Mouse (Mus musculus) forebrain, embryonic 15.5 days (tissue): ENCODE data around the gene Akap2. TPM values are rescaled to one million over a fixed set of nuclear protein-coding genes. Genes with fewer than 3 reads are reported as not detected.
"Not testable (repeated sequence)": the region's sequence is repeated elsewhere in the genome, so short reads cannot be mapped to it uniquely, and the experiment has no call there.

Experiments used
- ATAC-seq: fragments of 200-750 bp; cut with Nextera tagmentation; replicated peaks from 2 replicates; pipeline ENCODE4 v1.8.0; 2017; ENCODE audit warnings: mild to moderate bottlenecking, moderate TSS enrichment, moderate library complexity
- H3K27ac ChIP-seq: fragments of 300-500 bp; sonication (generic); replicated peaks from 2 replicates; pipeline ENCODE4 v1.5.1; 2015; ENCODE audit warnings: mild to moderate bottlenecking, inconsistent platforms
- H3K27me3 ChIP-seq: fragments of 300-500 bp; sonication (generic); 2 replicates; pipeline ENCODE4 v1.6.1; 2015; ENCODE audit warnings: inconsistent platforms
- H3K36me3 ChIP-seq: fragments of 300-500 bp; sonication (generic); 2 replicates; pipeline ENCODE4 v1.6.1; 2015; ENCODE audit warnings: mild to moderate bottlenecking, inconsistent platforms
- H3K4me1 ChIP-seq: fragments of 300-500 bp; sonication (generic); 2 replicates; pipeline ENCODE4 v1.6.1; 2015; ENCODE audit warnings: inconsistent platforms
- H3K4me2 ChIP-seq: fragments of 300-500 bp; sonication (generic); replicated peaks from 2 replicates; pipeline ENCODE4 v1.6.1; 2015; ENCODE audit warnings: mild to moderate bottlenecking, inconsistent platforms
- H3K4me3 ChIP-seq: fragments of 300-500 bp; sonication (generic); 2 replicates; pipeline ENCODE4 v1.5.1; 2015; ENCODE audit warnings: mild to moderate bottlenecking, inconsistent platforms
- H3K9ac ChIP-seq: fragments of 300-500 bp; sonication (generic); replicated peaks from 2 replicates; pipeline ENCODE4 v1.6.1; 2015; ENCODE audit warnings: mild to moderate bottlenecking, inconsistent platforms
- H3K9me3 ChIP-seq: fragments of 300-500 bp; sonication (generic); 2 replicates; pipeline ENCODE4 v1.6.1; 2016; ENCODE audit warnings: inconsistent platforms
- WGBS: fragments of 180-500 bp; shearing (Covaris S2); methylation state at CpG from one replicate; pipeline ENCODE4 v1.1.7; 2015; ENCODE audit warnings: mixed read lengths; 5-methylcytosine and 5-hydroxymethylcytosine counted together
- polyA plus RNA-seq: library from polyadenylated mRNA; unstranded; fragments of >200 nt; fragmentation: Nextera tagmentation; extraction: Ambion mirVana; gene quantifications from 2 replicates; pipeline ENCODE4 v1.2.1, GENCODE M21; 2015

Akap2 gene
- polyA plus RNA-seq, 1 experiment from 2014 or later = 6.5 TPM

GRCm38 (mm10) chr4:57879137-57879536, 161.7 kb downstream of the Akap2 start:
- no peak overlapping the region for H3K4me3 ChIP-seq
- no peak overlapping the region for H3K4me2 ChIP-seq
- no peaks in the 10 kb centered on the region for H3K36me3 ChIP-seq
- H3K27ac ChIP-seq = no peak overlapping the region
- no peaks in the 10 kb centered on the region for H3K27me3 ChIP-seq
- 92% methylated on average over 5 of the region's 5 CpGs for WGBS
- H3K4me1 ChIP-seq = no peaks in the 10 kb centered on the region
- H3K9me3 ChIP-seq = no peaks in the 10 kb centered on the region
- ATAC-seq = no peak
- no peak overlapping the region for H3K9ac ChIP-seq

DNA sequence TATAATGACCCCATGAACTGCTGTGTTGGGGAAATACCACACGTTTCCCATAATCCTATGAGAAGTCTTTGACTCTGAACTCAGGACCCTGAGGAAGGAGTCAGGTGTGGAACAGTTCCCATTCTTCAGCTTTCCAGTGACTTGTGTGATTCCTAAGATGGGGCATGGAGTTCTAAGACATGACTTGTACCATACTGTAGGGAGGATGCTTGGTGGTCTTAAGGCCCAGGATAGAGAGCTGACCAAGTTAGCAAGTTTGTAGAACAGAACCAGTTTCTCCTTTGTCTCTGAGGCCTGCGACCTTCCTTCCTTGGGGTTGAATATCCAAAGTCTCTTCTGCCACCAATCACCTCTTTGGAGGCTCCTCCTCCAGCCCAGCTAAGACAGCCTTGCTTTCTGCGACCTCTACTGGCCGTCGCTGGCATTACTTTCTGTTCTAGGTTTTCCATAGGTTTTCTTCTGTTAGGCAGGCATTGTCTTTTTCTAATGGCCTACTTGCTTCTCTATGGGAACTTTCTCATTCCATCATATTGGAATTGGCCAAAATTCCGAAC, 162.4 kb downstream of the Akap2 start:
- no peak overlapping the region for H3K27ac ChIP-seq
- WGBS = 18% methylated on average over 6 of the region's 6 CpGs
- peak; percentile 57; the same call in 1 of the 2 replicates for ATAC-seq

DNA sequence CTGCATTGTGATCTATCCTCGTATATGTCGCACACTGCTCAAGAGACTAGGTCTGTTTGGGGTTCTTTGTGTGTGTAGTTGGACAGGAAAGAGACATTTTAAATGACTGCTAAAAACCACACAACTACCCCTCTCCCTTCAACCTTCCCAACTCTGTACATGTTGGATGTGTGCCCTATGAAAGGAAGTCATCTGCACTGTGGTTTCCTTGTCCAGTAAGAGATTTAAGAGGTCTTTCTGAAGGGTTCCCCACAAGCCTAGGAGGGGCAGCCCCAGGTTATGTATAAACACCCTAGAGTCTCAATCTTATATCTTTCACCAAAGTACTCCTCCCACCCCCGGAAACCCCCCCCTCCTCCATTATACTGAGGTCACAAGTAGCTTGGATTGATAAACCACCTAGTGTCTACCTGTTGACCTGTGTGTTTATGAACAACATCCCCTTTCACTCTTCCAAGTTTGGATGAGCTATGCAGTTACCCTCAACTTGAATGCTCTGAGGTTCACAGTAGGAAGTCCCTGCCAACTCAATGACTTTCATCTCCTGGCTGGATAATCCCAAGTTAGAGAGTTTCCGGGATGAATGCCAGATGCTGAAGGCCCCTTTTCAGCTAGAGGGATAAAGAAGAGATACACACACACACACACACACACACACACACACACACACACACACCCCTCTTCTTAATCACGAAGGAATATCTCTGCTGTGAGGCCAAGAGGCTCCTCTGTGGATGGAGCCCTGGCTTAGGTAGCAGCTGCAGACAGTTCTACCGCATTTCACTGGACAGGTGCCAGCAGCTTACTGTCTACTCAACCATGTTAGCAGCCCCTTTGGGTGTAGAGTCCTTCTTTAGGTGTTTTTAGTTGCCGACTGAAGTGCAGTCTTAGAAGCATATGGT, 166.3 kb downstream of the Akap2 start:
- WGBS = 59% methylated on average over 7 of the region's 7 CpGs
- Histone ChIP-seq H3K4me2 (no peak overlapping the region), H3K9ac (no peak overlapping the region), H3K27ac (no peak overlapping the region), H3K4me3 (no peak overlapping the region), H3K36me3 (no peaks in the 10 kb centered on the region), H3K9me3 (no peaks in the 10 kb centered on the region), H3K27me3 (no peaks in the 10 kb centered on the region), H3K4me1 (no peaks in the 10 kb centered on the region)
- ATAC-seq = no peak

More for the DNA sequence above, 162.4 kb downstream of the Akap2 start:
- Histone ChIP-seq H3K4me1 (no peaks in the 10 kb centered on the region), H3K4me2 (no peak overlapping the region), H3K9ac (no peak overlapping the region), H3K27me3 (no peaks in the 10 kb centered on the region), H3K9me3 (no peaks in the 10 kb centered on the region), H3K4me3 (no peak overlapping the region), H3K36me3 (no peaks in the 10 kb centered on the region)

DNA sequence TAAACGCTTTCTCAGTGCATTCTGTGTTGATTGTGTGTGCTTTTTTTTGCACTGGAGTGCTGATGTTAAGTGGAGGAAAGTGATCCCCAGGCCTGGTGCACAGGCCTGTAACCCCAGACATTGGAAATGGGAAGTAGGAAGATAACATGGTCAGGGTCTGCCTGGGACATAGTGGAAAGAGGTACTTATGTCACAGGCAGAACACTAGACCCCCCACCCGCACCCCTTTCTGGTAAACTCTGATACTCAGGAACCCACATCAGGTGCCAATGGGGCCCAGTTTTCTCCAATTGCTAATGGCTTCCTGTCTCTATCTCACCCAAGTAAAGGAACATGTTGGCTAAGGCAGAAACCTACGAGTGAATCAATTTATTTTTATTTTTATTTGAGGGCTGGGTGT, 167.1 kb downstream of the Akap2 start:
- Histone ChIP-seq H3K4me3 (no peak overlapping the region), H3K36me3 (no peaks in the 10 kb centered on the region), H3K9ac (no peak overlapping the region), H3K4me1 (no peaks in the 10 kb centered on the region), H3K27ac (no peak overlapping the region), H3K9me3 (no peaks in the 10 kb centered on the region), H3K27me3 (no peaks in the 10 kb centered on the region), H3K4me2 (no peak overlapping the region)
- ATAC-seq = no peak
- 82% methylated on average over 3 of the region's 3 CpGs for WGBS

- H3K9me3 ChIP-seq = no peaks in the 10 kb centered on the region
- no peak overlapping the region for H3K4me3 ChIP-seq
- H3K36me3 ChIP-seq = no peaks in the 10 kb centered on the region
- no peak overlapping the region for H3K9ac ChIP-seq
- no peak for ATAC-seq
- no peaks in the 10 kb centered on the region for H3K4me1 ChIP-seq
- H3K27me3 ChIP-seq = no peaks in the 10 kb centered on the region
- no peak overlapping the region for H3K4me2 ChIP-seq
- 57% methylated on average over 2 of the region's 2 CpGs for WGBS
- H3K27ac ChIP-seq = no peak overlapping the region
Measured at GRCm38 (mm10) chr4:57885186-57885585, 167.7 kb downstream of the Akap2 start.

DNA sequence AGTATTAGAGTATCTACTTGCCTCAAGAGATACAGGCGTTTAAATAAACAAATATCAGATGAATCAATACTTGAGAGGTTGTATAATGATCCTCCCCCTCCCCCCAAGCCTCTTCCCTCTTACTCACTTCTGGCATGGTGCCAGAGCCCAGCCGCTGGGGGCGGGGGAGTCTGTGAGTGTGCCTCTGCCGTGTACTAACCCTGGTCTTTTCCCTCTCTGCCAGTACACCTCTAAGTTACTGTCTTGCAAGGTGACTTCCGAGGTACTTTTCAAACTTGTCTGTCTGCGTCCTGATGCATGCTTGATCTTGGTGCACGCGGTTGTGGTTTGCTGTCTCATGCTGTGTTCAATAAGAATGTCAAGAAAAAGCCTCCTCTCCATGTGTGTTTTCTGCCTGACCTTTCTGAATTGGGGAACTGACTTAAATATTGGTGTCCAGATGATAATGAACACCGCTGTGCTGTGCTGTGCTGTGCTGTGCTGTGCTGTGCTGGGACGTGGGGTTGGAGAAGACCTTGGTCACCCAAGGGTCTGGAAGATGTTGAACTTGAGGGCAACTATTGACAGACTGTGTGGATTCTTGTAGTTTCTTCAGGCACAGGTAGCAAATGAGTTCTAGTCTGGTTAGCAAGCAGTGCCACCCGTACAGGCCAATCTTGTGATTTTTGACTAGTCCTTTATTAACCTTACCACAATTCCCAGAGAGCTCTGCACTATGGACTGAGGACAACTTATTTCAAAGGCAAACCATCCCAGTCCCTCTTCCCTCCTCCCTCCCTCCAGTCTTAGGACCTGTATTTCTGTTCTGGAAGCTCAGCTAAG, 168.8 kb downstream of the Akap2 start:
- no peaks in the 10 kb centered on the region for H3K27me3 ChIP-seq
- no peaks in the 10 kb centered on the region for H3K4me1 ChIP-seq
- H3K4me2 ChIP-seq = no peak overlapping the region
- H3K27ac ChIP-seq = no peak overlapping the region
- no peak overlapping the region for H3K4me3 ChIP-seq
- ATAC-seq = 0 out of 2 replicates have a peak, but pooled peaks have one; percentile 29
- H3K9me3 ChIP-seq = no peaks in the 10 kb centered on the region
- H3K36me3 ChIP-seq = no peaks in the 10 kb centered on the region
- H3K9ac ChIP-seq = no peak overlapping the region
- WGBS = 57% methylated on average over 11 of the region's 11 CpGs

DNA sequence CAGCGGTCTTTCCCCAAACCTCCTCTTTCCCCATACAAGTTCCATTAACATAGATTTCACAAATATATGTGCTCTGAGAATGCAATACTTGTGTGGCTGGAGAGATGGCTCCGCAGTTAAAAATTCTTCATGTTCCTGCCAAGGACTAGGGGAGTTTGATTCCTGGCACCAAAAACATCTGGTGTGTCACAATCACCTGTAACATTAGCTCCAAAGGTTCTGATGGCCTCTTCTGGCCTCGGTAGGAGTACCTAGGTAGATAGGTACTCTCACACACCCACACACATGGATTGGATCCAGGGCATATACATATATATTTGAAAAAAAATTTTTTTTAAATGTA, 169.4 kb downstream of the Akap2 start:
- Histone ChIP-seq H3K27me3 (no peaks in the 10 kb centered on the region), H3K27ac (no peak overlapping the region), H3K4me1 (no peaks in the 10 kb centered on the region), H3K4me2 (no peak overlapping the region), H3K4me3 (no peak overlapping the region), H3K9me3 (no peaks in the 10 kb centered on the region), H3K36me3 (no peaks in the 10 kb centered on the region), H3K9ac (no peak overlapping the region)
- no peak for ATAC-seq
- 96% methylated on average over 3 of the region's 3 CpGs for WGBS

DNA sequence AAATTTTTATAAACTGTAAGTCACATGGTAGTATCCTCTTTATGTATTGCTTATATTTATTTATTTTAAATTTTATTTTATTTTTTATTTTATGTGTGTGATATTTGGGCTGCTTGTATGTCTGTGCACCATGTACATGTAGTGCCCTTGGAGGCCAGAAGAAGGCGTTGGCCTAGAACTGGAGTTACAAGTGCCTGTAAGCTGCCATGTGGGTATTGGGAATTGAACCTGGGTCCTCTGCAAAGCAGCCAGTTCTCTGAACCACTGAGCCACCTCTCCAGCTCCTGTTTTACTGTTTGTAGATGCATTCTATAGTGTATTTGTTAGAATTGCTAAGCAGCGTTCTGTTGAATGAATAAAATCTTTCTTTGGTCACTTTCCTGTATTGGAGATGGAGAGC, 170.8 kb downstream of the Akap2 start:
- H3K4me3 ChIP-seq = no peak overlapping the region
- no peaks in the 10 kb centered on the region for H3K9me3 ChIP-seq
- WGBS = 98% methylated on average over 2 of the region's 2 CpGs
- no peak overlapping the region for H3K27ac ChIP-seq
- H3K9ac ChIP-seq = no peak overlapping the region
- H3K36me3 ChIP-seq = no peaks in the 10 kb centered on the region
- no peaks in the 10 kb centered on the region for H3K27me3 ChIP-seq
- no peak for ATAC-seq
- no peaks in the 10 kb centered on the region for H3K4me1 ChIP-seq
- no peak overlapping the region for H3K4me2 ChIP-seq

GRCm38 (mm10) chr4:57888978-57889377, 171.5 kb downstream of the Akap2 start:
- not testable (repeated sequence) for H3K9me3 ChIP-seq, H3K27me3 ChIP-seq, H3K4me3 ChIP-seq, H3K4me1 ChIP-seq, H3K9ac ChIP-seq, H3K36me3 ChIP-seq, H3K4me2 ChIP-seq, ATAC-seq, H3K27ac ChIP-seq
- 100% methylated on average over 1 of the region's 1 CpGs for WGBS

GRCm38 (mm10) chr4:57889773-57890172, 172.3 kb downstream of the Akap2 start:
- Histone ChIP-seq H3K4me3 (no peak overlapping the region), H3K9ac (no peak overlapping the region), H3K9me3 (no peaks in the 10 kb centered on the region), H3K36me3 (no peaks in the 10 kb centered on the region), H3K4me1 (no peaks in the 10 kb centered on the region), H3K27ac (no peak overlapping the region), H3K4me2 (no peak overlapping the region), H3K27me3 (no peaks in the 10 kb centered on the region)
- no peak for ATAC-seq
- 84% methylated on average over 8 of the region's 8 CpGs for WGBS

- H3K27ac ChIP-seq = no peak overlapping the region
- 63% methylated on average over 10 of the region's 10 CpGs for WGBS
- H3K4me3 ChIP-seq = no peak overlapping the region
- no peaks in the 10 kb centered on the region for H3K27me3 ChIP-seq
- H3K4me1 ChIP-seq = no peaks in the 10 kb centered on the region
- no peak overlapping the region for H3K9ac ChIP-seq
- no peaks in the 10 kb centered on the region for H3K36me3 ChIP-seq
- no peaks in the 10 kb centered on the region for H3K9me3 ChIP-seq
- ATAC-seq = peak; percentile 55
- no peak overlapping the region for H3K4me2 ChIP-seq
Measured at GRCm38 (mm10) chr4:57892001-57892586, 174.6 kb downstream of the Akap2 start.

- no peak overlapping the region for H3K4me2 ChIP-seq
Measured at GRCm38 (mm10) chr4:57895140-57895539, 177.7 kb downstream of the Akap2 start.

More at GRCm38 (mm10) chr4:57895140-57895539, 177.7 kb downstream of the Akap2 start:
- Histone ChIP-seq H3K9me3 (no peaks in the 10 kb centered on the region), H3K9ac (no peak overlapping the region), H3K27ac (no peak overlapping the region), H3K4me3 (no peak overlapping the region), H3K27me3 (no peaks in the 10 kb centered on the region), H3K4me1 (no peaks in the 10 kb centered on the region), H3K36me3 (no peaks in the 10 kb centered on the region)
- ATAC-seq = no peak
- 31% methylated on average over 5 of the region's 5 CpGs for whole genome bisulfite sequencing
